Mouse (Mus musculus) myocyte (in vitro differentiated cells): ENCODE measurements around the gene H13. TPM values are rescaled to one million over a fixed set of nuclear protein-coding genes. Genes with fewer than 3 reads are reported as not detected.

Source experiments
- H3K27me3 ChIP-seq: one replicate; pipeline ENCODE4 v1.6.1; 2011; ENCODE audit not compliant: control insufficient read depth, insufficient read depth, insufficient read length
- H3K36me3 ChIP-seq: one replicate; pipeline ENCODE4 v1.6.1; 2011; ENCODE audit not compliant: control insufficient read depth, insufficient read depth
- H3K4me2 ChIP-seq: one replicate; pipeline ENCODE4 v1.6.1; 2011; ENCODE audit warnings: low read depth, control low read depth
- H3K4me3 ChIP-seq: one replicate; pipeline ENCODE4 v1.5.1; 2011; ENCODE audit warnings: mild to moderate bottlenecking, control low read depth, moderate library complexity
- H3K79me2 ChIP-seq: one replicate; pipeline ENCODE4 v1.6.1; 2011; ENCODE audit not compliant: control insufficient read depth, insufficient read depth
- H3ac ChIP-seq: one replicate; pipeline ENCODE4 v1.6.1; 2011; ENCODE audit not compliant: control insufficient read depth, insufficient read length
- CEBPB ChIP-seq: IDR thresholded peaks from 2 replicates; pipeline ENCODE4 v1.6.1; 2011; ENCODE audit warnings: mild to moderate bottlenecking, moderate library complexity; ENCODE audit not compliant: poor library complexity, insufficient read depth, severe bottlenecking
- E2F4 ChIP-seq: IDR thresholded peaks from one replicate; pipeline ENCODE4 v1.6.1; 2011; ENCODE audit warnings: mild to moderate bottlenecking, control low read depth, moderate library complexity; ENCODE audit not compliant: insufficient read depth
- MAX ChIP-seq: IDR thresholded peaks from one replicate; pipeline ENCODE4 v1.6.1; 2011; ENCODE audit warnings: low read depth, mild to moderate bottlenecking, control low read depth
- MYOD1 ChIP-seq, 3 experiments: IDR thresholded peaks; one replicate each; pipeline ENCODE4 v1.6.1; 2011; ENCODE audit warnings: control low read depth in 2 of 3, low read depth in 2 of 3, mild to moderate bottlenecking in 2 of 3, moderate library complexity in 1 of 3; ENCODE audit not compliant: insufficient read length in 2 of 3, control insufficient read depth in 1 of 3
- MYOG ChIP-seq, 3 experiments: IDR thresholded peaks; one replicate each; pipeline ENCODE4 v1.6.1; 2011; ENCODE audit warnings: control low read depth in 2 of 3, low read depth in 2 of 3, mild to moderate bottlenecking in 2 of 3; ENCODE audit not compliant: insufficient read length in 2 of 3, control insufficient read depth in 1 of 3, insufficient read depth in 1 of 3
- POLR2A ChIP-seq: IDR thresholded peaks from one replicate; pipeline ENCODE4 v1.6.1; 2011; ENCODE audit warnings: low read depth, mild to moderate bottlenecking, control low read depth, moderate library complexity; ENCODE audit not compliant: insufficient read length
- POLR2AphosphoS2 ChIP-seq: IDR thresholded peaks from one replicate; pipeline ENCODE4 v1.6.1; 2011; ENCODE audit warnings: low read depth, control low read depth; ENCODE audit not compliant: insufficient read length
- REST ChIP-seq: IDR thresholded peaks from one replicate; pipeline ENCODE4 v1.6.1; 2011; ENCODE audit warnings: mild to moderate bottlenecking, control low read depth, moderate library complexity; ENCODE audit not compliant: insufficient read depth, insufficient read length
- SRF ChIP-seq: IDR thresholded peaks from one replicate; pipeline ENCODE4 v1.6.1; 2011; ENCODE audit warnings: low read depth; ENCODE audit not compliant: control insufficient read depth, insufficient read length
- TCF12 ChIP-seq: IDR thresholded peaks from one replicate; pipeline ENCODE4 v1.6.1; 2011; ENCODE audit warnings: mild to moderate bottlenecking, control low read depth; ENCODE audit not compliant: poor library complexity, insufficient read depth, severe bottlenecking
- TCF3 ChIP-seq: IDR thresholded peaks from one replicate; pipeline ENCODE4 v1.6.1; 2011; ENCODE audit warnings: low read depth, control low read depth; ENCODE audit not compliant: insufficient read length
- USF1 ChIP-seq: IDR thresholded peaks from one replicate; pipeline ENCODE4 v1.6.1; 2011; ENCODE audit warnings: low read depth, mild to moderate bottlenecking, control low read depth, moderate library complexity
- polyA plus RNA-seq: library from polyadenylated mRNA; unstranded; fragments of >200 nt; fragmentation: generic; extraction: Trizol; gene quantifications from one replicate; pipeline ENCODE4 v1.2.1, GENCODE M21; 2012; ENCODE audit warnings: missing spikeins

Gene H13
- polyA plus RNA-seq, 1 experiment: 190 TPM

DNA sequence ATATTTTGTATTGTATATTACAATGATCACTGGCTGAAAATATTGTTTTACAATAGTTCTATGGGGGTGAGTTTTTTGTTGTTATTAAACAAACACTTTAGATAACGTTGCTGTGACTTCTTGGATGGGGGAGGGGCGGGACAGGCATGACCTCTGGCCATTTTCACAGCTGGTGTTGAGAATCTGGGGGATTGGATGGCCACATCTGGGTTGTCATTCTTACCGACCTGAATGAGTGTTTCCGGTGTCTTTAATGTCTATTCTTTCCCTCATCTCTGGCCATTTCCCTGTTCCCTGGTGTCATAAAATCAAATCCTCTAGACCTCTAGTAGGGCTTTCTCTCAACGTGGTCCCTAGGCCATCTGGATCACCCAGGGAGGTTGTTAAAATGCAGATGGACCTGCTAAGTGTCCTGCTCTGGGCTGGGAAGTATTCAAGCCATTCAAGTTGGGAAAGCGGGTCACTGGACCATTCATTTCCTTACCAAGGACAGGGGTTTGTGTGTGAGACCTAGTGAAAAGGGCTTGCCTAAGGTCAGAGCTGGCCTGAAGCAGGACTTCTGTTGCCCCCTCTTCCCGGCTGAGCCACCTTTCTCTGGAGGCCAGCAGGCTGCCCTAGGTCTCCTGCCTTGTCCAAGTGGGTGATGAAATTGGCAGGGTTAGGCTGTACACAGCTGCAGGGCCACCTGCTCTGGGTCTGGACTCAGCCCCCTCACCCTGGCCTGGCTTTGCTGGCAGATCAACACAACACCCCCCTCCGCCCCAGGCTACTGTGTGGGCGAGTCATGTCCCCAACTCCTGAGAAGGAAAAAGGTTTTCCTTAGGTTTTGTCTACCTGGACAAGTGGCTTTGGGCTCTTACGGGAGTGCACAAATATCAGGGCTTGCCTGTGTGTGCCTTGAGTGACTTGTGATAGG, 68.3 kb downstream of the H13 start:
- Histone ChIP-seq H3K27me3 (no peaks in the 10 kb centered on the region), H3K36me3 (no peaks in the 10 kb centered on the region), H3ac (peak overlapping the region; percentile 54), H3K79me2 (peaks cover 24% of the 10 kb centered on the region), H3K4me3 (peak overlapping the region; percentile 97), H3K4me2 (peak overlapping the region; percentile 100)
- TF ChIP-seq MYOD1 (IDR thresholded peaks at IDR 0.05; ENCODE audit: control insufficient read depth in 1 of 3, insufficient read length in 2 of 3, low read depth in 2 of 3): peak in 2 of 3 experiments; percentile 93 to 98
- peak; percentile 65 for TF ChIP-seq CEBPB
- peak; percentile 80 for TF ChIP-seq TCF12
- TF ChIP-seq SRF: no peak
- peak; percentile 70 for TF ChIP-seq POLR2A
- TF ChIP-seq E2F4: no peak
- no peak for TF ChIP-seq USF1
- peak; percentile 44 to 98 (median 93) for TF ChIP-seq MYOG (IDR thresholded peaks at IDR 0.05; ENCODE audit: control insufficient read depth in 1 of 3, insufficient read depth in 1 of 3, insufficient read length in 2 of 3, low read depth in 2 of 3)
- TF ChIP-seq POLR2AphosphoS2: peak; percentile 92
- no peak for TF ChIP-seq REST
- TF ChIP-seq TCF3: peak; percentile 83
- no peak for TF ChIP-seq MAX

DNA sequence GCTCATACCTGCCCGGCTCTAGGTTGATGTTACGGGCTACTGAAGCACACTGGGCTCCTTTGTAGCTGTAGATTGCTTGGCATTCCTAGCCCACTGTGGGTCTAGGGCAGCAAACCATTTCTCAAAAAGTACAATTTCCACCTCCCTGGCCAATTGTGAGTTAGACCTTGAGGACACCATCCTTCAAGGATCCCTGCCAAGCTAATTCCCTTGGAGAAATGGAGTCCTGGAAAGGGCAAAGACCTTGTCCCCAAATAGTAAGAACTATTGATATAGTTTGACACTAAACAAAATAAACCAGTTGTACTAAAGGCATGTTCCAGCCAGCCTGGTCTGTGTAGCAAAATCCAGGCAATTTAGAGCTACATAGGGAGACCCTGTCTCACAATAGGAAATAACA, 69.1 kb downstream of the H13 start:
- TF ChIP-seq E2F4: no peak
- TF ChIP-seq SRF: no peak
- TF ChIP-seq MYOD1 (IDR thresholded peaks at IDR 0.05; ENCODE audit: control insufficient read depth in 1 of 3, insufficient read length in 2 of 3, low read depth in 2 of 3): no peak
- no peak for TF ChIP-seq TCF12
- no peak for TF ChIP-seq CEBPB
- no peak for TF ChIP-seq POLR2A
- TF ChIP-seq MYOG (IDR thresholded peaks at IDR 0.05; ENCODE audit: control insufficient read depth in 1 of 3, insufficient read depth in 1 of 3, insufficient read length in 2 of 3, low read depth in 2 of 3): no peak
- TF ChIP-seq REST: no peak
- peak overlapping the region; percentile 97 for H3K4me3 ChIP-seq
- peak overlapping the region; percentile 100 for H3K4me2 ChIP-seq
- no peak overlapping the region for H3ac ChIP-seq
- H3K79me2 ChIP-seq: peaks cover 24% of the 10 kb centered on the region
- no peaks in the 10 kb centered on the region for H3K27me3 ChIP-seq
- no peaks in the 10 kb centered on the region for H3K36me3 ChIP-seq

GRCm38 (mm10) chr2:152739031-152739841, 70.0 kb downstream of the H13 start:
- peak overlapping the region; percentile 97 for H3K4me3 ChIP-seq
- H3ac ChIP-seq: no peak overlapping the region
- H3K36me3 ChIP-seq: no peaks in the 10 kb centered on the region
- peaks cover 24% of the 10 kb centered on the region for H3K79me2 ChIP-seq
- peak in 2 of 3 experiments; percentile 40 to 57 for TF ChIP-seq MYOG (IDR thresholded peaks at IDR 0.05; ENCODE audit: control insufficient read depth in 1 of 3, insufficient read depth in 1 of 3, insufficient read length in 2 of 3, low read depth in 2 of 3)
- TF ChIP-seq TCF3: no peak
- TF ChIP-seq MYOD1 (IDR thresholded peaks at IDR 0.05; ENCODE audit: control insufficient read depth in 1 of 3, insufficient read length in 2 of 3, low read depth in 2 of 3): peak in 1 of 3 experiments; percentile 51
- peak; percentile 16; the same call in 1 of the 2 replicates for TF ChIP-seq CEBPB
- TF ChIP-seq REST: no peak
- TF ChIP-seq MAX: no peak
- TF ChIP-seq TCF12: no peak
- no peak for TF ChIP-seq E2F4
- peak; percentile 69 for TF ChIP-seq POLR2AphosphoS2
- no peak for TF ChIP-seq SRF
- peak; percentile 29 for TF ChIP-seq POLR2A
- TF ChIP-seq USF1: no peak
- peak overlapping the region; percentile 100 for H3K4me2 ChIP-seq
- no peaks in the 10 kb centered on the region for H3K27me3 ChIP-seq

DNA sequence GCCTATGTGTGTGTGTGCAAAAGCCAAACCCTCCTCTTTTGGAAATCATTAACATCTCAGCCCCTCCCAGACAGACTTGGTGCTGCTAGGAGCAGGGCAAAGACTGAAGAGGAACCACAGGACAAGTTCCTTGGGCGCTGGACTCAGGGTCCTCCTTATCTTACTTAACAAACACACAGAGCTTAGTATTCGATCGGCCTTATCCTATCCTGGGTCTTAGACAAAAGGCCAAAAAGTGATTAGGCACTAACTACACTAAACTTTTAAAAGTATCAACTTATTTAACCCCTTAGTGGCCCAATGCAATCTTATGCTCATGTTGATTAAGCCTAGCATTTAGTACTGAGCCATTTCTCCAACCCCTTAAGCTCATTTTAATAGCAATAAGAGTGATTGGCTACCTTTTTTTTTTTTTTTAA, 70.6 kb downstream of the H13 start:
- H3ac ChIP-seq: no peak overlapping the region
- H3K36me3 ChIP-seq: no peaks in the 10 kb centered on the region
- no peaks in the 10 kb centered on the region for H3K27me3 ChIP-seq
- TF ChIP-seq SRF (no peak), E2F4 (no peak), TCF3 (no peak), USF1 (no peak), TCF12 (no peak), CEBPB (no peak), POLR2A (no peak)
- peaks cover 24% of the 10 kb centered on the region for H3K79me2 ChIP-seq
- peak overlapping the region; percentile 100 for H3K4me2 ChIP-seq
- H3K4me3 ChIP-seq: peak overlapping the region; percentile 97
